Mouse (Mus musculus) brain, embryonic 18.5 days (tissue): ENCODE measurements around the gene Samd4.
A peak's percentile ranks its signal among the peaks of the same experiment; 100 is the strongest.

Experiments used
- DNase-seq: peaks from one replicate; pipeline ENCODE4 v3.0.0-alpha.2; 2012; ENCODE audit warnings: low read depth, low spot score

The Samd4 gene

GRCm38 (mm10) chr14:46908858-46909257 lies 26.2 kb downstream of the Samd4 start:
- no peak for DNase-seq

- DNase-seq = no peak
Observed at GRCm38 (mm10) chr14:46912496-46912895, 29.8 kb downstream of the Samd4 start.

- no peak for DNase-seq
Observed at GRCm38 (mm10) chr14:46914356-46914755, 31.7 kb downstream of the Samd4 start.

DNA sequence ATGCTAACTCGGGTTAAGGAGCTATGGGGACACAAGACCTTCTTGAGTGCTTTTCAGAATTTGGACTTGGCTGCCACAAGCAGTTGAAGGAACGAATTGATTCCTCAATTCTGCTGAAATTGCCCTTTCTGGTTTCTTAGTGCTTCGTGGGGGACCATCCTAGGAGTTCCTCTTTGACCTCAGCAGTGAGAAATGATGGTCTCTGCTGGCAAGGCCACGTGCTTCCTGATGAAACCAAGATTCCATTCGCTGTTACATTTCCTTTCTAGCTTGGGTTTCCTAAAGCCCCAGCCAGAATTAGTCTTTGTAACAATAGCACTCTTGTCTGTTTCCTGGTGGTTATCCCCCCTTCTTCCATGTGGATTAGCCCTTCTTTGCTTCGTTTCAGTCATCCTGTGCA lies 32.9 kb downstream of the Samd4 start:
- DNase-seq = no peak

DNA sequence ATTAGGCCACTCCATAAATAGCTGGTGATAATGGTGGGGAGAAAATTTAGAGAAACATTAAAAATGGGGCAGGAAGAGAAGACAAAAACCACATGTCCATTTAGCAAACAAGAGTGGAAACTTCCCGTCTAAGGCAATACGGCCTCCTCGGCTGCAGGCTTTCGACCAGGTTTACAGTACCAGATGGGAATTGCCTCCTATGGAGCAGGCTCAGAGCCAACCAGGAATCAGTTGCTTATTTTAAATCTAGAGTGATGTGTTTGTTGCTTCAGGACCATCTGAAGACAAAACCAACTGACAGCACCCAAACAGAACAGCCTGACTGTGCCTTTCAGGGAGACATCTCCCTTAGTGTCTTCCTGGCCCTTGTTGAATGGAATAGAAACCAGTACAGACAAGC lies 33.9 kb downstream of the Samd4 start:
- DNase-seq = no peak

GRCm38 (mm10) chr14:46917136-46917535 lies 34.5 kb downstream of the Samd4 start:
- no peak for DNase-seq

DNA sequence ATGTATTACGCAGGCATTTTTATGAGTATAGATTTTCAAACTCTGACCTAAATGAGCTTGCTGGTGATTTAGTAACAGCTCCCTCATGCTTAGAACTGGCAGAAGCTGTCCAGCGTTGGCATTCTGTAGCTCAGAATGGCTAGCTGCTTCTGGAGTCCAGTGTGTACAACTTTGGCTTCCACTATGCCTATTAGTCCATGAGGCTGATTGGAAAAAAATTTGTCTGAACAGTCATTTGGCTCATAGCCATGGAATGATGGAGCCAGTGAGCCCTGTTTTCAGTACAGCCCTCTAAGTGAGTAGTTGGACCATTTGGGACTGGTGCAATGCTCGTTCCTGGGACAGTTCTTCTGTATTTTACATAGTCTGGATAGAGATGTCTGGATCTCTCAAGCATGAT lies 34.9 kb downstream of the Samd4 start:
- no peak for DNase-seq

DNA sequence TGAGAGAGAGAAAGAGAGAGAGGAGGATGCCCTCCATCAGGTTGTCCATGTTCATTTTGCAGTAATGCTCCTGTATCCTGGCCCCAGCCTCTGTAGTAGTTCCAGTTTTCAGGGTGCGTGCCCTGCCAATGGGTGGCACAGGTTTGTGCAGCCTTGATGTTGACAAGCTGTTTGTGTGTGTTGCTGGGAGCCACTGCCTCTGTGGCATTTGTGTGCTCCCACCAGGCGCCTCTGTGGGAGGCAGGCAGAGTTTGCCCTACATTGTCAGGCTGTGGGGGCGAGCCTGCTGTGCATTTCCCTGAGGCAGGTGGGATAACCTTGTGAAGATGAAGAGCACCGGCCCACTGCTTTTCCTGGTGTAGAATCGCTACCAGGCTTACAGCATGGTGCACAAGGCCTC lies 37.8 kb downstream of the Samd4 start:
- no peak for DNase-seq

DNA sequence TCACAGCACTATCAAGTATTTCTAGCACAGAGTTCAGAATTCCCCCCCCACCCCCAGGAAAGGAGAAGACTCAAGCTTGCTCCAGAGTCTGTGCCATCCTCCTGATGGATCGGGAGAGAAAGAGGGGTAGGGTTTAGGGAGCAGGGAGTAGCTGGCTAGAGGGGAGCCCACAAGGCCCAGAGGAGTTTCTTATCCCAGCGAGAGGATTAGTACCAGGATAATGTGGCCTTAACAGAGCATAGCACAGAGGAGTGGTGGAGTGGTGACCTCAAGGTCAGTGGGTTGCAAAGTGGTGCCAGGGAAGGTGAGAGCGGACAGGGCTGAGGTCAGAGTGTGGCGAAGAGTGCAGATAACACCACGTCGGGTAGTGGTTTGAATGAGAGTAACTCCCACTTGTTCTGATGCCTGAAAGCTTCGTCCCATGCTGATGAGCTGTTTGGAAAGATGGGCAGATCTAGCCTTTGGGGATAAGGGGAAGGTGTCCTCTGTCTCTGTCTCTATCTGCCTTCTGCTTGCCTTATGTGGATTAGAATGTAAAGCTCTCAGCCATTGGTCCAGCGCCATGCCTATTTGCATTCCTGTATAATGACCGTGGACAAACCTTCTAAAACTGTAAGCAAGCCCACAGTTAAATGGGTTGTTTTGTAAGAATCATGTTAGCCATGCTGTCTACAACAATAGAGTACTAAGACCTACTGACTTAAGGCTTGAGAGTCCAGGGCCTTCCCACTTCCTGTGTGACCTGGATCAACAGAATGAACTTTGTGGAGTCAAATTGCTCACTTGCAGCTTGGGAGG lies 38.7 kb downstream of the Samd4 start:
- no peak for DNase-seq

- no peak for DNase-seq
Observed at GRCm38 (mm10) chr14:46923931-46924330, 41.3 kb downstream of the Samd4 start.

DNA sequence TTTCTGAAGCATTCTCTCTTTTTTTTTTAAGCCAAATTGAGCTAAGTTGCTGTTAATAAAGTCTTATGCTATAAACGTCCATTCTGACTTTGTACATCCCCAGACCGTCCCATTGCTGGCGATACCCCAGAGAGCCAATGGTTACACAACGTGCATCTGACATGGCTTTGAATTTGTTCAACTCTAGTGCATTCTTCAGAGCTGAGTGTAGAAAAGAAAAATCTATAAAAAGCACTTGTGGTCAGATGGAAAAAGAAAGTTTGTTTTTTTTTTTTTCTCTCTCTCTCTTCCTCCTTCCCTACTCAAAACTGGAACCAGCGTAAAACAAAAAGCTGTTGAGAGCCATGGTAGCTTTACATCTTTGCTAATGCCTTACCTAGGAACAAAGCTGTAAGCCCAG lies 41.8 kb downstream of the Samd4 start:
- DNase-seq = no peak

DNA sequence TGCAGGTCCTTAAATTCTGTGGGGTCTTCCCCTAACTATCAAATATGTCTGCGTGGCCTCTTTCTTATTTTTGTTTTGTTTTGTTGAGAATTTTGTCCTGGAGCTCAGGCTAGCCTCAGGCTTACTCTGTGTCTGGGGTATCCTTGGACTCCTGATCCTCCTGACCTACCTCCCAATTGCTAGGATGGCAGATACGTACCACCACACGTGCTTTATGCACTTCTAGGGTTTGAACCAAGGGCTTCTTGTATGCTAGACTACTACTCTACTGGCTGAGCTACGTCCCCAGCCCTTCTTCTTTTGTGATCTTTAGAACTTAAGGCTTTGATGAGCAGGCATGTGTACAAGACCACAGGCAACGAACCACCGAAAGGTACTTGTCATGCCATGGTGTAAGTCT lies 45.9 kb downstream of the Samd4 start:
- DNase-seq = no peak

GRCm38 (mm10) chr14:46932121-46932520 lies 49.5 kb downstream of the Samd4 start:
- DNase-seq = no peak

DNA sequence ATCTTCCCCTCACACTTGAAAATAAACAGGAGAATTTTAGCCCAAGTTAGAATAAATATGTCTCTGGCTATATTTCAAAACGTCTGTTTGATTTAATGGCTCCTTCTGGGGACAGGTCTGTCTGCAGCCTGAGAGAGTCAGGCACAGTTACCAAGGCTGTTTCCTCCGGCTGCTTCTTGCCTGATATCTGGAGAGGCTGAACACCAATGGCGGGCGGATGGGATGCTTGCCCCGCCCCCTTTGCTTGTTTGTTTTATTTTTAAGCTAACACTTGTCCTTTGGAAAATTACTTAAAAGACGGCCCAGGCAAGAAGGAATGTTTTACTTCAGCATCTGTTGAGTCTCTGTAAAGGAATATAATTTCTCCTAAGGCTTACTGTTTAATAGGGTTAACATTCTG lies 50.1 kb downstream of the Samd4 start:
- DNase-seq = no peak

DNA sequence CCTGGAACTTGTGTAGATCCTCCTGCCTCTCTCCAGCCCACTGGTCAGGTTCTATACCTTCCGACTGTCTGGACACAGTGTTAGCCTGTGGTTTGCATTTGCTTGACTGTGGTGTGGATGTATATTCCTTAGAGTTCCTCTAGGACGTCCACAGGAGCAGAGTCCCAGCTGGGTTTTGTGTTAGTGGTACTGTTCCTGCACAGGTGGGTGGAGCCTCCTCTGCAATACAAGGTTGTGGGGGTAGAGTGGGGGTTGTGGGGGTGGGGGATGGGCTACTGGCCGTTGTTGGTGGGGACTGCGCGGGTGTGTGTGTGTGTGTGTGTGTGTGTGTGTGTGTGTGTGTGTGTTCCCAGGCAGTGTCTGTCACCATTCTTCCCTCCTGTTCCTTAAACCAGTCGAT lies 58.4 kb downstream of the Samd4 start:
- no peak for DNase-seq

DNA sequence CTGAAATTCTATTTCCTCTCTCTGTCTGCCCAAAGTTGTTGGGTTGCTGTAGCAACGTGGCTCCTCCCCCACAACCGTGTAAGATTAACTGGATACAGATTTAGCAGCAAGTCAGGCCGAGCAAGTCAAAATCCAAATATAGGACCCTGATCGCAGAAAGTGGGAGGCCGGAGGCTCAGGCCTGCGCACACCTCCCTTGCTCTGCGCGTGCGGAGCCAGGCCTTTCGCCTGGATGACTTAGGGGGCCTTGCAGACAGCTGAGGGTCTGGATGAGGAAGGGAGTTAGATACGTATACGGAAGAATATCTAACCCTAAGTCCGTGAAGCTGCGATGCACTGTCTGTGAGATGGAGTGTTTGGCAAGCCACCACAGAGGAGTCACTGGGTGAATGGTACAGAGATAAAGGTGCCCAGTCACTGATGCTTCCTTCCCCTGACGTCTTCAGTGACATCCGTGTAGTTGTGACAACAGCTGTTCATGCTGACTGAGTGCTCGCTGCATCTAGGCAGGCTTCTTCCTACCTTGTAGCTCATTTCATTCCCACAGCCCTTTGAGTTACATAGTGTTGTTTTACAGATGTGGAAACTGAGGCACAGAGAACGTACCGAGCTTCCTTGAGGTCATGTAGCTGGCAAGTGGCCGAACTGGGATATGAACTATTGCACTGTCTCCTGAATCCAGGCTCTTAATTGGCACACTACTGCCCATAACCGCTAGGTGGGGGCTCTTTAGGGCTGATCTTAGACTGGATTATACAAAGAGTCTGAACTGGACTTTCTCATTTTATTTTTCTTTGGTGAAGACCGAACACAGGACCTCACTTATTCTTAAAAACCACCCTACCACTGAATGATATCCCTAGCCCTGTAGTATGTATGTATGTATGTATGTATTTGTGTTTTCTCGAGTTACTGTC lies 59.5 kb downstream of the Samd4 start:
- DNase-seq = peak; percentile 55

- DNase-seq = no peak
Observed at GRCm38 (mm10) chr14:46944411-46944810, 61.8 kb downstream of the Samd4 start.

DNA sequence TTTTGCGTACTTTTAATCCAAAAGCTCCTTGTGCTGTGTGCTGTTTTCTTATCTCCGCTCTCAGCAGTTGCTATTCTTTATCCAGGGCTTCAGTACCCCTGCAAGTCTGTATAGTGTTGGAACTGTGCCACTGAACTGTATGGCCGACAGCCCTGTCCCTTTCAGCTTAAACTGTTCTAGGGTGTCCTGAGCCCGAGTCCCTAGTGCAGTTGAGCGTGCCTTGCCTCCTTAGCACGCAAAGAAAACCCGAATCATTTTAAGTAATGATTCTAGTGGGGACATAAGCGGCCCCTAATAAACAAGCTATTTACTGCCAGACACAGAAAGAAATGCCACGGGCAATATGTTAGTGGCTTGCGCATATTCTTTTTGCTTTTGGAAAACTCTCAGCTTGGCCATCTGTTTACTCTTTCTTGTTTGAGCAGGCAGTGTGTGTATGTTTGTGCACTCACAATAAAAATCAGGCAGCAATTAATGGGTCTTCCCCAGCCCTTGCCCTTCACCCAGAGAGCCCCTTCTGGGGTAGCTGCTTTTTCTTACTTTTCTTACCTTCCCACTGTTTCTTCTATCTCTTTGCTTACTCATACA lies 63.3 kb downstream of the Samd4 start:
- no peak for DNase-seq

GRCm38 (mm10) chr14:46947644-46948043 lies 65.0 kb downstream of the Samd4 start:
- no peak for DNase-seq

GRCm38 (mm10) chr14:46950527-46951384 lies 68.1 kb downstream of the Samd4 start:
- DNase-seq = no peak

GRCm38 (mm10) chr14:46952264-46952663 lies 69.6 kb downstream of the Samd4 start:
- DNase-seq = no peak
